Mouse (Mus musculus) macrophage (primary cell): ENCODE results near the gene Carmil2. TPM values are rescaled to one million over a fixed set of nuclear protein-coding genes. Genes with fewer than 3 reads are reported as not detected.

Experiments
- H3K27ac ChIP-seq: fragments of 350-480 bp; formaldehyde crosslinking; 2 replicates; pipeline ENCODE4 v1.9.0; 2021
- H3K36me3 ChIP-seq: fragments of 350-480 bp; formaldehyde crosslinking; 2 replicates; pipeline ENCODE4 v1.9.0; 2021; ENCODE audit errors: inconsistent target
- H3K4me3 ChIP-seq: fragments of 350-480 bp; formaldehyde crosslinking; 2 replicates; pipeline ENCODE4 v1.9.0; 2021; ENCODE audit errors: inconsistent target
- H3K79me2 ChIP-seq: fragments of 350-480 bp; formaldehyde crosslinking; 2 replicates; pipeline ENCODE4 v1.9.0; 2021; ENCODE audit errors: inconsistent target
- WGBS: methylation state at CpG from one replicate; pipeline ENCODE4 v1.1.7; 2026; ENCODE audit warnings: inconsistent platforms; ENCODE audit not compliant: missing documents; 5-methylcytosine and 5-hydroxymethylcytosine counted together
- polyA plus RNA-seq: library from polyadenylated mRNA; stranded (reverse); fragments of 250-400 nt; gene quantifications from 3 replicates; pipeline ENCODE4 v1.2.4, GENCODE M21; 2018; ENCODE audit warnings: inconsistent platforms
- total RNA-seq, 78 experiments: library from RNA; depleted of rRNA; stranded (reverse); fragments of 250-400 nt; gene quantifications; 1 replicate in 9 of 78; 2 replicates in 24 of 78; 3 replicates in 43 of 78; 4 replicates in 2 of 78; pipeline ENCODE4 v1.2.4; 2018; ENCODE audit warnings: inconsistent platforms in 56 of 78

Carmil2 gene
- total RNA-seq (2018; cell fraction: chromatin; rRNA removed), result 1 to 10 TPM in 11 of 26 experiments, under 1 TPM in 14, not detected in 1; 0.28 to 2.9 (median 0.86) TPM
- total RNA-seq (2018; cell fraction: cytosol; rRNA removed), result under 1 TPM in 17 of 26 experiments, not detected in 9; 0.03 to 0.10 (median 0.06) TPM
- 1 to 10 TPM in 5 of 26 experiments, under 1 TPM in 20, not detected in 1; 0.12 to 1.6 (median 0.60) TPM for total RNA-seq (2018; cell fraction: nucleus; rRNA removed)
- 0.13 TPM in 1 of 3 replicates, not detected in the others for polyA plus RNA-seq

DNA sequence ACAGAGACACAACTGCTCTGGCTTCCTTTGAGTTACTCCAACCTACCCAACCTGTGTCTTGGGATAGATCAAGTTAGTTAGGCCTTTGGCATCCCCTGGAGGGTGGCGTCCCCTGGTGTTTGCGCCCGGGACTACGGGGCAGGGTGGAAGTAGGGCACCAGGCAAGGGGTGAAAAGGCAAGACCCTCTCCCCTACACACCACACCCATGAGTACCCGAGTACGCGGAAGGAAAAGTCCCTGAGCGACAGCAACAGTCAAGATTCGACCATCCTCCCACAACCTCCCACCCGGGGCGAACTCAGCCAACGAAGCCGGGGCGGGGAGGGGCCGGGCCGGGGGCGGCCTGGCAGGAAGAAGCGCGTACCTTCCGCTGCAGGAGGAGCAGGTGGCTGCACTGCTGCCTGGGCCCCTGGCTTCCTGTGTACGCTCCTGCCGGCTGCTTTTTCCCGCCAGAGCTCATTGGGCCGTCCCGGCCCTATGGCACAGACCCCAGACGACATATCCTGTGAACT is at the start of gene Carmil2:
Gene Carmil2, plus strand, starts transcription at position 479 of the 513 bp plus-strand sequence.
- peaks cover 20% of the 10 kb centered on the region; the same call in 1 of the 2 replicates for H3K36me3 ChIP-seq
- no peak within 1 kb of the TSS for H3K27ac ChIP-seq
- 13% methylated on average over 24 of the region's 26 CpGs for WGBS
- H3K4me3 ChIP-seq, result no peak within 1 kb of the TSS
- no peaks in the 10 kb centered on the region for H3K79me2 ChIP-seq

- Histone ChIP-seq H3K36me3 (no peaks in the 10 kb centered on the region), H3K27ac (peak within 1 kb of the TSS; percentile 72), H3K4me3 (peak within 1 kb of the TSS; percentile 65), H3K79me2 (peaks cover 55% of the 10 kb centered on the region)
- WGBS, result 1% methylated on average over 45 of the region's 63 CpGs
These were observed 49.0 kb upstream of the Carmil2 start, which contains the start of gene Agrp for GRCm38 (mm10) chr8:105636963-105637510. Gene Agrp, minus strand, starts transcription at chr8:105637393.

DNA sequence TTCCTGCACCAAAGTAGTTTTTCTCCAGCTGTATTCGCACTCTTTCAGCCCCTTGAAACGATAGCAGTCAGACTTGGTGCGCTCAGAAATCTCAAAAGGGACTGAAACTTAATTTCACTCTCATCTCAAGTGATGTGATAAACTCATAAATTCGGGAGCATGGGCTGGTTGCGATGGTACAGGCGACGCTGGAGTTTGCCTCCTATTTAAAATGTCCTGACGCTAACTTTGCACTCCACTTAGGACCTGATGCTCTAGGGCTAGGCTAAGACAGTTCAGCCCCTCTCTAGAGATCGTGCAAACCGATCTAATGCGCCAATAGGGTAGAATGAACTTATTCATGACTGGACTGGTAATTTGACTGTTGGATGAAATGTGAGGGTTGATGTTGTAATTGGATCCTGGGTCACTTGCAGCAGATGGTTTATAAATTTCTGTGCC is 48.5 kb upstream of the Carmil2 start:
- H3K27ac ChIP-seq, result peak overlapping the region; percentile 58

DNA sequence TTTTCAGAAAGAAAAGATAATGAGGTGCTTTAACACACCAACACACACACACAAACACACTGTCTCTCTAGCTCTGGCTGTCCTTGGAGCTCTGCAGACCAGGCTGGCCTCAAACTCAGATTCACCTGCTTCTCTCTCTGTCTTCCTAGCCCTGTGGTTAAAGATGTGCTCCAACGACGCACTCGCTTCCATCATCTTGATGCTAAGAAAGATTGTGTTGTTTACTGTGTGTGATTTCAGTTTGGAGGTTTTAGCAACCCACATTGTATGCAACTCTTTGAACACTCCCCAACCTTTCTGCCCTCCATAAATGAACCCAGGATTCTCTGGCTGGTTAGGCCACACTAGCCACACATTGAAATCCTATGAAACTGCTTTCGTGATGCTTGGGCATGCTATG is 47.6 kb upstream of the Carmil2 start:
- 61% methylated on average over 4 of the region's 4 CpGs for WGBS
- H3K79me2 ChIP-seq, result peaks cover 66% of the 10 kb centered on the region
- peak overlapping the region; percentile 65 for H3K4me3 ChIP-seq
- H3K27ac ChIP-seq, result peak overlapping the region; percentile 58; the same call in 1 of the 2 replicates
- H3K36me3 ChIP-seq, result no peaks in the 10 kb centered on the region

More for the DNA sequence above, 48.5 kb upstream of the Carmil2 start:
- 0% methylated on average over 11 of the region's 11 CpGs for WGBS
- Histone ChIP-seq H3K79me2 (peaks cover 61% of the 10 kb centered on the region), H3K36me3 (no peaks in the 10 kb centered on the region), H3K4me3 (peak overlapping the region; percentile 65)

DNA sequence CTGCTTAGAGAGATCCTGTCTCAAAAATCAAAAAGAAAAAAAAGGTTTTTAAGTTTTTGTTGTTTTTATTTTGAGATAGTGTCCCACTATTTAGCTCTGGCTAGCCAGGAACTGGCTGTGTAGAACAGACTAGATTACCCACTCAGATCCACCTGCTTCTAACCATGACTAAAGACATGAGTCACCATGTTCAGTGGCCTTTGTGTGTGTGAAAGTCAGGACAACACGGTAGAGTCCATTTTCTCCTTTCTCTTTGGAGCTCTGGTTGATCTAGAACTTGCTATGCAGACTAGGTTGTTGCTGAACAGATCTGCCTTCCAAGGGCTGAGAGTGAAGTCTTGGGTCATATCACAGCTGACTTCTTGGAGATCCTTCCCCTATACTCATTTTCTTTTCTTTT is 46.2 kb upstream of the Carmil2 start:
- H3K27ac ChIP-seq, result no peak overlapping the region
- WGBS, result 67% methylated on average over 1 of the region's 1 CpGs
- peaks cover 73% of the 10 kb centered on the region for H3K79me2 ChIP-seq
- H3K36me3 ChIP-seq, result 0 out of 2 replicates have a peak, but pooled peaks cover 6% of the 10 kb centered on the region
- no peak overlapping the region for H3K4me3 ChIP-seq

DNA sequence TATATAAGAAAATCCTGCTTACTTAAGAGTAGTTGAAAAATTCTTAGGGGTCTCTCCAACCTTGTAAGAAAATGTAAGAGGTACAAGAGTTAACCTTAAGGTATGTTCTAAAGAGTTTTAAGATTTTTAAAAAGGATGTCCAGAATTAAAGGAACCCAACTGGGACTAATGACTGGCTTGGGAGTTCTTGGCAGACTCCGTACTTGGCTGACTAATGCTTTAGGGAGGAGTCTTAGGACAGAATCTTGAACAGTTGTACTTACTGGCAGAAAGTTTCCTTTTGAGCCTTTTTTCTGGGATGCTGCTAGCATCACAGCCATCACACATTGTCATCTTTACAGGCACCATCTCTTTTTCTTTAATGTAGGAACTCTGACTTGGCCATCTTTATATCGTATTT is 45.6 kb upstream of the Carmil2 start:
- H3K27ac ChIP-seq, result no peak overlapping the region
- 88% methylated on average over 2 of the region's 2 CpGs for WGBS
- H3K4me3 ChIP-seq, result no peak overlapping the region
- H3K79me2 ChIP-seq, result peaks cover 80% of the 10 kb centered on the region
- H3K36me3 ChIP-seq, result 0 out of 2 replicates have a peak, but pooled peaks cover 6% of the 10 kb centered on the region

GRCm38 (mm10) chr8:105645205-105645604 is 40.9 kb upstream of the Carmil2 start:
- Histone ChIP-seq H3K79me2 (peaks cover 100% of the 10 kb centered on the region), H3K27ac (no peak overlapping the region), H3K36me3 (0 out of 2 replicates have a peak, but pooled peaks cover 6% of the 10 kb centered on the region), H3K4me3 (no peak overlapping the region)
- WGBS, result 100% methylated on average over 1 of the region's 1 CpGs

DNA sequence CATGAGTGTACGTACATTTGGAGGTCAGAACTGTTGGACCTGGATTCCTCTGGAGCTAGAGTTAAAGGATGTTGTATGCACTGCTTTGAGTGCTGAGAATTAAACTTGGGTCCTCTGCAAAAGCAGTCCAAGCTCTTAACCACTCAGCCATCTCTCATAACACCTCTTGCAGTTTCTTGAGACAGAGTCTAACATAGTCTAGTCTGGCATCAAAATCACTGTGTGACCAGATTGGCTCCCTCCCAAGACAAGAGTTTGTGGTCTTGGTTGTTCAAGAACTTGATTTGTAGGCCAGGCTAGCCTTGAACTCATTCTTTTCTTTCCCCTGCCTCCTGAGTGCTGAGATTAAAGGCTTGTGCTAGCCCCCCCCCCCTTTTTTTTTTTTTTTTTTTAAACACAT is 37.1 kb upstream of the Carmil2 start:
- peaks cover 100% of the 10 kb centered on the region for H3K79me2 ChIP-seq
- H3K36me3 ChIP-seq, result peaks cover 6% of the 10 kb centered on the region; the same call in 1 of the 2 replicates
- no peak overlapping the region for H3K4me3 ChIP-seq
- 83% methylated on average over 1 of the region's 1 CpGs for WGBS
- H3K27ac ChIP-seq, result no peak overlapping the region

DNA sequence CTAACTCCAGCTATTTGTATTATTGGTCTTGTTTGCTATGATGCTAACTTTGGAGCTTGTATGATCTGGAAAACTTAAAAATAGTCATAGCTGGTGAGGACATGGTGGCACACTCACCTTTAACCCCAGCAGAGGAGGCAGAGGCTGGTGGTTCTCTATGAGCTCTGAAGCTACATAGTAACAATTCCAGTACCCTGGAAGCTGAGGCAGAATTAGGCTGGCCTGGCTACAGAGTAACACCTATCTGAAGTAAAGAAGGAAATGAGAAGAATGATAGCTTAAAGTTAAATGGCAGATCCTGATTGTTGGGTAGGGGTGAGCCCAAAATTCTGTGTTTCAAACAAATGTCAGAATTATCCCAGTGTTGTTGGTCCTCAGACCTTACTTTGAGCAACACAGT is 28.4 kb upstream of the Carmil2 start:
- no peak overlapping the region for H3K4me3 ChIP-seq
- H3K36me3 ChIP-seq, result no peaks in the 10 kb centered on the region; the same call in 1 of the 2 replicates
- H3K27ac ChIP-seq, result no peak overlapping the region
- peaks cover 100% of the 10 kb centered on the region for H3K79me2 ChIP-seq

GRCm38 (mm10) chr8:105661167-105661566 is 24.9 kb upstream of the Carmil2 start:
- H3K4me3 ChIP-seq, result no peak overlapping the region
- H3K27ac ChIP-seq, result no peak overlapping the region
- 56% methylated on average over 3 of the region's 3 CpGs for WGBS
- peaks cover 29% of the 10 kb centered on the region for H3K36me3 ChIP-seq
- peaks cover 75% of the 10 kb centered on the region for H3K79me2 ChIP-seq

DNA sequence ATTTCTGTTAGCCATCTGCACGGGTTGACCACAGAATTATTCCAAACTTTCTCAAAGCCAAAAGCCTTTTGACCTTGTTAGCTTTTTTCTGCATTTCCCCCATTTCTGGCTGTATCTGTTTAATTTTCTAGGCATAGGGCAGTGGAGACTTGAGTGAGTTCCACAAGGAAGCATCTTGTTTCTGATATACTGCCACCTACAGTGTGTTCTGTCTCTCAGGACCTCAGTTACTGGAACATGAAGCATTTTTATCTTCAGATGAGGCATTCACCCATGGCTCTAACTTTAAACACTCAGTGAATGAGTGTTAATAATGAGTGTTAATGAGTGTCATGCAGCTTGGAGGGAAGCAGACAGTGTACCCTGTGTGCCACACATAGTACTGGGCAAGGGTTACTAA is 8.2 kb upstream of the Carmil2 start:
- WGBS, result 83% methylated on average over 1 of the region's 1 CpGs
- no peak overlapping the region for H3K27ac ChIP-seq
- H3K36me3 ChIP-seq, result peaks cover 82% of the 10 kb centered on the region
- H3K4me3 ChIP-seq, result no peak overlapping the region
- no peaks in the 10 kb centered on the region for H3K79me2 ChIP-seq

- Histone ChIP-seq H3K4me3 (no peak overlapping the region), H3K79me2 (no peaks in the 10 kb centered on the region), H3K36me3 (peaks cover 24% of the 10 kb centered on the region; the same call in 1 of the 2 replicates), H3K27ac (no peak overlapping the region)
- WGBS, result 67% methylated on average over 7 of the region's 7 CpGs
These were observed 749 bp upstream of the Carmil2 start for GRCm38 (mm10) chr8:105685325-105685724.

DNA sequence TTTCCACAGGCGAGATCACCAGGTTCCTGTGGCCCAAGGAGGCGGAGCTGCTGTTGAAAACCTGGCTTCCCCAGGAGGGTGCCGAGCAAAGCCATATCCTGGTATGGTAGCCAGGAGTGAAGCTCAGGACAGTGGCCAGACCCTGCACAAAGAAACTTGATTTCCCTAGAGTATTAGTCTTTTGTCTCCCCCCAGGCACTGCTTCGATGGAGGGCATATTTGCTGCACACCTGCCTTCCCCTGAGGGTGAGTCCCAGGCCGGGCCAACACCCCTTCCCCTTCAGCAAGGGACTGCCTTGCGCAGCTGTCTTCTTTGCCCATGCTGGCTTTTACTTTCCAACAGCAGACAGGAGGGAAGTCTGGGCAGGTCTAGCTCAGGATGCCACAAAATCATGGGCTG is 477 bp downstream of the Carmil2 start:
- Histone ChIP-seq H3K36me3 (peaks cover 14% of the 10 kb centered on the region; the same call in 1 of the 2 replicates), H3K27ac (no peak overlapping the region), H3K4me3 (no peak overlapping the region), H3K79me2 (no peaks in the 10 kb centered on the region)
- 56% methylated on average over 6 of the region's 6 CpGs for WGBS

- Histone ChIP-seq H3K4me3 (no peak overlapping the region), H3K27ac (no peak overlapping the region), H3K36me3 (peaks cover 6% of the 10 kb centered on the region; the same call in 1 of the 2 replicates), H3K79me2 (no peaks in the 10 kb centered on the region)
- WGBS, result 93% methylated on average over 8 of the region's 8 CpGs
These were observed 1.4 kb downstream of the Carmil2 start for GRCm38 (mm10) chr8:105687512-105687911.

GRCm38 (mm10) chr8:105688242-105688752 is 2.2 kb downstream of the Carmil2 start:
- no peaks in the 10 kb centered on the region for H3K79me2 ChIP-seq
- no peak overlapping the region for H3K27ac ChIP-seq
- no peak overlapping the region for H3K4me3 ChIP-seq
- WGBS, result 90% methylated on average over 14 of the region's 14 CpGs
- H3K36me3 ChIP-seq, result no peaks in the 10 kb centered on the region
